Mouse (Mus musculus): ENCODE data around the gene Gna13. TPM values are rescaled to one million over a fixed set of nuclear protein-coding genes. Genes with fewer than 3 reads are reported as not detected.
A peak's percentile ranks its signal among the peaks of the same experiment; 100 is the strongest.
"Not testable (repeated sequence)": the region's sequence is repeated elsewhere in the genome, so short reads cannot be mapped to it uniquely, and the experiment has no call there.

Gna13 gene
- polyA plus RNA-seq, 1 experiment from 2014 or later = 20.8 TPM

- WGBS = 87% methylated on average over 4 of the region's 4 CpGs
Observed at GRCm38 (mm10) chr11:109334773-109335172, 27.9 kb upstream of the Gna13 start.

GRCm38 (mm10) chr11:109335890-109336289 lies 26.7 kb upstream of the Gna13 start:
- ATAC-seq (replicated peaks; ENCODE audit: low FRiP score) = no peak
- no peak overlapping the region for H3K4me3 ChIP-seq (replicated peaks)
- no peak overlapping the region for H3K9ac ChIP-seq
- H3K4me1 ChIP-seq = peaks cover 13% of the 10 kb centered on the region
- H3K4me2 ChIP-seq = no peak overlapping the region
- H3K36me3 ChIP-seq = no peaks in the 10 kb centered on the region
- no peaks in the 10 kb centered on the region for H3K9me3 ChIP-seq (replicated peaks)
- WGBS = 70% methylated on average over 6 of the region's 6 CpGs
- H3K27me3 ChIP-seq = no peaks in the 10 kb centered on the region
- H3K27ac ChIP-seq = no peak overlapping the region

More at GRCm38 (mm10) chr11:109334773-109335172, 27.9 kb upstream of the Gna13 start:
- H3K4me1 ChIP-seq = peaks cover 13% of the 10 kb centered on the region
- no peak overlapping the region for H3K27ac ChIP-seq
- no peak for ATAC-seq (replicated peaks; ENCODE audit: low FRiP score)
- no peak overlapping the region for H3K4me2 ChIP-seq
- H3K4me3 ChIP-seq (replicated peaks) = no peak overlapping the region
- no peaks in the 10 kb centered on the region for H3K27me3 ChIP-seq
- no peaks in the 10 kb centered on the region for H3K36me3 ChIP-seq
- H3K9ac ChIP-seq = no peak overlapping the region
- no peaks in the 10 kb centered on the region for H3K9me3 ChIP-seq (replicated peaks)

DNA sequence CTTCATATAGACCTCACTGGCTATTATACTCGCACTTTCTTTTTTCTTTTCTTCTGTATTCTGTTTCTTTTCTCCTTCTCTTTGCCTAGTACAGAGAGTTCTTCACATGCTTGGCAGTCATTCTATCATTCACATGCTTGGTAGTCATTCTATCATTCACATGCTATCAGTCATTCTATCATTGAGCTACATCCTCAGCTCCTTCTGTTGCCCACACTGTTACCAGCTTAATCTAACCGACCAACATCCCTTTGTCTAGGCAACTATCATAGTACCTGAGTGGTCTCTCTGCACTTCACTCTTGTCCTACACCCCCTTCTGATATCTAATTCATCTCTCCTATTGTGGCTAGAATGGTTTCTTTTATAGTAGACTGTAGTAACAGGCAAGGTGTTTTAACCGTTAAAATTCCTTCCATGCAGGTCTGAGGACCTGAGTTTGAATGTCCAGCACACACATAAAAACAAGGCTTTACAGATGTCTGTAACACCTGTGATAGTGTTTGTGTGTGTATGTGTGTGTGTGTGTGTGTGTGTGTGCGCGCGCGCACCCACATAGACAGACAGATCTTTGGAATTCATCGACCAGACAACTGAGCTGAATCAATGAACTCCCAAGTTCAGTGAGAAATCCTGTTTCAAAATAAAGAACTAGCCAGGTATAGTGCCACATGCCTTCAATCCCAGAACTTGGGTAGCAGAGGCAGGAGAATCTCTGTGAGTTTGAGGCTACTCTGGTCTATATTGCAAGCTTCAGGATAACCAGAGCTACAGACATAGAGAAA lies 23.3 kb upstream of the Gna13 start:
- no peaks in the 10 kb centered on the region for H3K36me3 ChIP-seq
- no peak overlapping the region for H3K9ac ChIP-seq
- H3K4me3 ChIP-seq (replicated peaks) = no peak overlapping the region
- no peaks in the 10 kb centered on the region for H3K9me3 ChIP-seq (replicated peaks)
- H3K27ac ChIP-seq = no peak overlapping the region
- no peak overlapping the region for H3K4me2 ChIP-seq
- H3K27me3 ChIP-seq = no peaks in the 10 kb centered on the region
- ATAC-seq (replicated peaks; ENCODE audit: low FRiP score) = no peak
- peaks cover 8% of the 10 kb centered on the region; the same call in 1 of the 2 replicates for H3K4me1 ChIP-seq
- WGBS = 92% methylated on average over 8 of the region's 8 CpGs

- Histone ChIP-seq H3K4me3 (replicated peaks) (no peak overlapping the region), H3K36me3 (no peaks in the 10 kb centered on the region), H3K9me3 (replicated peaks) (no peaks in the 10 kb centered on the region), H3K9ac (no peak overlapping the region), H3K4me2 (no peak overlapping the region), H3K4me1 (peaks cover 9% of the 10 kb centered on the region; the same call in 1 of the 2 replicates), H3K27me3 (no peaks in the 10 kb centered on the region), H3K27ac (no peak overlapping the region)
- WGBS = 68% methylated on average over 5 of the region's 5 CpGs
- ATAC-seq (replicated peaks; ENCODE audit: low FRiP score) = no peak
Observed at GRCm38 (mm10) chr11:109340541-109340940, 22.1 kb upstream of the Gna13 start.

DNA sequence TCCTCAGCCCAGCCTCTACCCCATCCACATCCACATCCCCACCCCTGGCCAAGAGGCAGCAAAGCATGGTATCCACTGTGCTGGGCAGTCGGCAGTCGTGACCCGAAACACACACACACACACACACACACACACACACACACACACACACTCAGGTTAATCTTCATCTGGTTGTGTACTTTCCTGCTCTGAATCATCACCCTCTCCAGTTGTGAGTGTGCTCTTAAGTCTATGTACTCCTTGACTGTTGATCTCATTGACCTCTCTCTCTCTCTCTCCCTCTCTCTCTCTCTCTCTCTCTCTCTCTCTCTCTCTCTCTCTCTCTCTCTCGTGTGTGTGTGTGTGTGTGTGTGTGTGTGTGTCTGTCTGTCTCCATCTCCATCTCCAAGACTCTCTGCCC lies 20.0 kb upstream of the Gna13 start:
- not testable (repeated sequence) for H3K9me3 ChIP-seq (replicated peaks); ATAC-seq (replicated peaks; ENCODE audit: low FRiP score); H3K27me3 ChIP-seq; H3K36me3 ChIP-seq; H3K27ac ChIP-seq; H3K4me2 ChIP-seq; H3K4me3 ChIP-seq (replicated peaks); H3K9ac ChIP-seq
- H3K4me1 ChIP-seq = peaks cover 22% of the 10 kb centered on the region
- 97% methylated on average over 3 of the region's 4 CpGs for WGBS

GRCm38 (mm10) chr11:109343558-109343957 lies 19.1 kb upstream of the Gna13 start:
- no peaks in the 10 kb centered on the region for H3K27me3 ChIP-seq
- H3K4me2 ChIP-seq = 0 out of 2 replicates have a peak overlapping the region, but pooled peaks have one; percentile 12

DNA sequence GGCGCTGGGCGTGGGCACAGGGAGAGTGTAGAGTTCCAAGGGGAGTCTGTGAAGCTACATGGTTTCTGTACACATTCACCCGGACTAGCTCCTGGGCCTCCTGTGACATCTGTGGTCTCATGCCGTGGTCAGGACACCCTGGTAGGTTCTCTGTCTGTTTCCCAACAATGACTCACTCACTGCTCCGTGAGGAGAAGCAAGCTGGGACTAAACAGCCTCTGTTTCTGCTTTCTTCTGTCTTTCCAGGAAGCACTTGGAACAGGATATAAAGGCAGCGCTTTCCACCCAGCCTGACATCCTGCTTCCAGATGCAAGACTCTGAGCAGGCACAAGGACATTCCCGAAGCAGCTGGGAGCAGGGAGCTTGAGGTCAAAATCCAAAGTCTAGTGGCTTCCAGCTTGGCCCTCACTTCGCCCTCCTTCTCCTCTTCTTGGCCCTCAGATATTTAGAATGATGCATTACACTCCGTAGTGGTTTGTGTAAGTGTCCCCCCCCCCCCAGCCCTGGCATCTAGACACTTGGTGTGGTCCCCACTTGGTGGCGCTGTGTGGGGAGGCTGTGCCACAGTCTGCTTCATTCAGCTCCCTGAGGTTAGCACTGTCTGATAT lies 18.5 kb upstream of the Gna13 start:
- H3K27me3 ChIP-seq = no peaks in the 10 kb centered on the region
- 0 out of 2 replicates have a peak overlapping the region, but pooled peaks have one; percentile 12 for H3K4me2 ChIP-seq
- H3K36me3 ChIP-seq = no peaks in the 10 kb centered on the region
- no peak overlapping the region for H3K4me3 ChIP-seq (replicated peaks)
- no peak overlapping the region for H3K9ac ChIP-seq
- 31% methylated on average over 10 of the region's 10 CpGs for WGBS
- no peaks in the 10 kb centered on the region for H3K9me3 ChIP-seq (replicated peaks)
- ATAC-seq (replicated peaks; ENCODE audit: low FRiP score) = peak; percentile 41; the same call in 1 of the 2 replicates
- peak overlapping the region; percentile 25 for H3K27ac ChIP-seq
- peaks cover 29% of the 10 kb centered on the region for H3K4me1 ChIP-seq

More at GRCm38 (mm10) chr11:109343558-109343957, 19.1 kb upstream of the Gna13 start:
- 44% methylated on average over 7 of the region's 7 CpGs for WGBS
- Histone ChIP-seq H3K4me3 (replicated peaks) (no peak overlapping the region), H3K9ac (no peak overlapping the region), H3K36me3 (no peaks in the 10 kb centered on the region), H3K4me1 (peaks cover 28% of the 10 kb centered on the region), H3K9me3 (replicated peaks) (no peaks in the 10 kb centered on the region), H3K27ac (peak overlapping the region; percentile 25)
- no peak for ATAC-seq (replicated peaks; ENCODE audit: low FRiP score)

DNA sequence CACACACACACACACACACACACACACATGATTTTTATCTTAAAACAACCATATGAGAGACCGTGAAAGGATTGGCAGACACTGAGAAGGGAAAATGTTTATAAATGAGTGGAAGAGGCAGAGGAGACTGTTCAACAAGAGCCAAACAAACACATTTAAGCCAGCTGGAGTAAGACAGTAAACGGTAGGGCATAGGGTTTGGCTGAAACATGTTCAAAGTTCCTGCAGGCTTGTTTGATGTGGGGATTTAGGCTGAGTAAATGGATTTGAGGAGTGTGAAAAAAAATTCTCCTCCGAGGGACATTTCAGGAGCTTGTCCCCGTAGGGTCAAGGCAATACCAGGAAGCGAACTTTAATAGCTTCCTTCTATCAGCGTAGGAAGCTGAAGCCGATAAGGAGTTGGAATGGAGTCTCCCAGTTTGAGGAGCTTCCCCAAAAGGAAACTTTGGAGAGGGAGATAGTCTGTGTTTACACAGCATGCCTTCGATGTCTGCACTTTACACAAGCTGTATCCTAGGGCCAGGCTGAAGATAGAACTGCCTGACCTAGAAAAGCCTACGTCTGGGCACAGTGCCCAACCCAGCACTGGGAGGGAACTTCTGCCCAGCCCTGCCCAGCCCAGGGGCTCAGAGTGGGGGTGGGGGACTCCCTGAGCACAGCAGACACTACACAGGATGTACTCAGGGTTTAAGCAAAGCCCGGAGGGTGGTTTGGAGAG lies 15.2 kb upstream of the Gna13 start:
- Histone ChIP-seq H3K27me3 (no peaks in the 10 kb centered on the region), H3K9ac (no peak overlapping the region), H3K36me3 (no peaks in the 10 kb centered on the region), H3K9me3 (replicated peaks) (no peaks in the 10 kb centered on the region), H3K27ac (peak overlapping the region; percentile 22; the same call in 1 of the 2 replicates), H3K4me1 (peaks cover 29% of the 10 kb centered on the region), H3K4me2 (peak overlapping the region; percentile 17; the same call in 1 of the 2 replicates), H3K4me3 (replicated peaks) (no peak overlapping the region)
- WGBS = 48% methylated on average over 10 of the region's 10 CpGs
- ATAC-seq (replicated peaks; ENCODE audit: low FRiP score) = peak; percentile 68

- no peak overlapping the region for H3K9ac ChIP-seq
- no peak overlapping the region for H3K4me2 ChIP-seq
- no peak overlapping the region for H3K27ac ChIP-seq
- H3K9me3 ChIP-seq (replicated peaks) = no peaks in the 10 kb centered on the region
- H3K36me3 ChIP-seq = no peaks in the 10 kb centered on the region
- no peak for ATAC-seq (replicated peaks; ENCODE audit: low FRiP score)
- no peaks in the 10 kb centered on the region for H3K27me3 ChIP-seq
- peaks cover 32% of the 10 kb centered on the region for H3K4me1 ChIP-seq
- no peak overlapping the region for H3K4me3 ChIP-seq (replicated peaks)
- 76% methylated on average over 12 of the region's 12 CpGs for WGBS
Observed at GRCm38 (mm10) chr11:109348408-109348807, 14.2 kb upstream of the Gna13 start.

DNA sequence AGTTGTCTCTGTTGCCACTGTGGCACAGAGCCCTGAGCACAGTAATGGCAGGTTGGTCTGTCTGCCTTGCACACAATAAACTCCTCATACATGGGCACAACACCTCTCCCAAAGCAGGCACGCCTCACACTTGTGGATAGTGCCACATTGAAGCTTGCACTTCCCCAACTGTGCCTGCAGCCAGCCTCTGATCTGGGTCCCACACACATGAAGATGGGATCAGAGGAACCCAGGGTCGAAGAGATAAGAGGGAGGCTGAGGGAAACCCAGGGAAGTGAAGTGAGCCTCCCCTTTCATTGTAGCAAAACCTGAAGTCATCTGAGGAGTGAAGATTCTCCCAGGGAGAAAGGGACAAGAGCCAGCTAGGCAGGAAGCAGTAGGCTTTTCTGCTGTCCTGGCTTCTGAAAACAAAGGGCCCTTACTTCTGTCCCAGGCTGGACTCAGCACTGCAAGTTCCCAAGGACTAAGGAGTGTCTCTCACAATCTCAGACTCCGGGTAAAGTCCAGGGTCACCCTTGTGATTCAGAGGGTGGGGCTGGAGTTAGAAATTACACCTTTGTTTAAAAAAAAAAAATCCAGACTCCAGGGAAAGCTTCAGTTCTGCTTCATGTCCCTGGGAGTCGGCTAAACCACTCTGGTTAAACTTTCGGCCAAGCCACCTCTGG lies 12.8 kb upstream of the Gna13 start:
- Histone ChIP-seq H3K9me3 (replicated peaks) (no peaks in the 10 kb centered on the region), H3K27ac (peak overlapping the region; percentile 60), H3K36me3 (no peaks in the 10 kb centered on the region), H3K4me2 (no peak overlapping the region), H3K4me3 (replicated peaks) (no peak overlapping the region), H3K27me3 (no peaks in the 10 kb centered on the region), H3K9ac (no peak overlapping the region), H3K4me1 (peaks cover 32% of the 10 kb centered on the region)
- ATAC-seq (replicated peaks; ENCODE audit: low FRiP score) = peak; percentile 37; the same call in 1 of the 2 replicates
- WGBS = 58% methylated on average over 5 of the region's 5 CpGs

GRCm38 (mm10) chr11:109350317-109350714 lies 12.3 kb upstream of the Gna13 start:
- Histone ChIP-seq H3K4me2 (no peak overlapping the region), H3K27ac (peak overlapping the region; percentile 60), H3K27me3 (no peaks in the 10 kb centered on the region), H3K9ac (no peak overlapping the region), H3K36me3 (no peaks in the 10 kb centered on the region), H3K4me3 (replicated peaks) (no peak overlapping the region), H3K9me3 (replicated peaks) (no peaks in the 10 kb centered on the region), H3K4me1 (peaks cover 32% of the 10 kb centered on the region)
- 79% methylated on average over 7 of the region's 7 CpGs for WGBS
- ATAC-seq (replicated peaks; ENCODE audit: low FRiP score) = no peak
